Mouse (Mus musculus) adrenal gland, adult (tissue): Measurements from ENCODE around the gene Dgkk.
"Not testable (repeated sequence)": the region's sequence is repeated elsewhere in the genome, so short reads cannot be mapped to it uniquely, and the experiment has no call there.

Experiments used
- DNase-seq, 2 experiments: peaks; one replicate each; pipeline ENCODE4 v3.0.0; 2022 to 2023; ENCODE audit warnings: low spot score in 1 of 2; ENCODE audit not compliant: inconsistent age in 2 of 2

The Dgkk gene

GRCm38 (mm10) chrX:6779006-6779405, at the start of gene Dgkk:
Dgkk (plus strand) TSS chrX:6779306.
- DNase-seq = not testable (repeated sequence)

- DNase-seq = no peak
Measured at GRCm38 (mm10) chrX:6733998-6734397, 45.1 kb upstream of the Dgkk start.

GRCm38 (mm10) chrX:6750714-6751113, 28.4 kb upstream of the Dgkk start:
- DNase-seq = no peak

GRCm38 (mm10) chrX:6751549-6752047, 27.5 kb upstream of the Dgkk start:
- DNase-seq = no peak

GRCm38 (mm10) chrX:6777489-6778249, 1.4 kb upstream of the Dgkk start:
- DNase-seq = peak in 1 of 2 experiments; percentile 40

- peak; percentile 46 to 70 for DNase-seq
Measured at GRCm38 (mm10) chrX:6778250-6778637, 862 bp upstream of the Dgkk start.

GRCm38 (mm10) chrX:6779969-6780539, 948 bp downstream of the Dgkk start:
- DNase-seq = no peak

- no peak for DNase-seq
Measured at GRCm38 (mm10) chrX:6832553-6832952, 53.4 kb downstream of the Dgkk start.

- no peak for DNase-seq
Measured at GRCm38 (mm10) chrX:6853466-6853865, 74.4 kb downstream of the Dgkk start.

- DNase-seq = no peak
Measured at GRCm38 (mm10) chrX:6854136-6854535, 75.0 kb downstream of the Dgkk start.

- DNase-seq = peak in 1 of 2 experiments; percentile 27
Measured at GRCm38 (mm10) chrX:6893933-6894332, 114.8 kb downstream of the Dgkk start.

GRCm38 (mm10) chrX:6911047-6911446, 131.9 kb downstream of the Dgkk start:
- no peak for DNase-seq

- peak; percentile 15 to 70 for DNase-seq
Measured at GRCm38 (mm10) chrX:6922165-6922564, 143.1 kb downstream of the Dgkk start.

GRCm38 (mm10) chrX:6926224-6926623, 147.1 kb downstream of the Dgkk start:
- no peak for DNase-seq

GRCm38 (mm10) chrX:6968598-6968997, 189.5 kb downstream of the Dgkk start:
- no peak for DNase-seq

GRCm38 (mm10) chrX:6971956-6972355, 192.8 kb downstream of the Dgkk start:
- peak; percentile 4 to 24 for DNase-seq

GRCm38 (mm10) chrX:6983916-6984315, 204.8 kb downstream of the Dgkk start:
- not testable (repeated sequence) for DNase-seq
